Mouse (Mus musculus) heart, postnatal 4 days (tissue): ENCODE measurements at regions not wholly inside any gene's neighbourhood (a gene's known extent, or its start where the extent isn't known, plus 50 kb on each side); places are given as distances from the start of the nearest gene placed in this dataset.

Experiments
- DNase-seq: peaks from one replicate; pipeline ENCODE4 v3.0.0; 2021

DNA sequence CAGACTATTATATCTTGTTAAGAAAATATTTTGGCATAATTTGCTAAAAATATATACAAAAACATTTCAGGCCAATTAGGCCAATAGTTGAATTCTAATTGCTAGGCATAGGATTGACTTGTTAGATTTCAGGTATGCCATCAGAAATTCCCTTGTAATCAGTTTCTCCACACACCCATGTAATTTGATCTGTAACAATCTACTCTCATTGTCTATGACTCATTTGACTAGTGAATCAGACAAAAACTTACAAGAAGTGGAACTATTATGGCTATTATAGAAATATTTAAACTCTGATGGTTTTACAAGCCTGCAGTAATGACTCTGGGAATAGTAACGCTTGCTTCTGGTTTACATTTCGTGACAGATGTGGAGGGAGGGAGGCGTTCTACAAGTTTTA, 338.9 kb upstream of the Ptbp2 start:
- no peak for DNase-seq

DNA sequence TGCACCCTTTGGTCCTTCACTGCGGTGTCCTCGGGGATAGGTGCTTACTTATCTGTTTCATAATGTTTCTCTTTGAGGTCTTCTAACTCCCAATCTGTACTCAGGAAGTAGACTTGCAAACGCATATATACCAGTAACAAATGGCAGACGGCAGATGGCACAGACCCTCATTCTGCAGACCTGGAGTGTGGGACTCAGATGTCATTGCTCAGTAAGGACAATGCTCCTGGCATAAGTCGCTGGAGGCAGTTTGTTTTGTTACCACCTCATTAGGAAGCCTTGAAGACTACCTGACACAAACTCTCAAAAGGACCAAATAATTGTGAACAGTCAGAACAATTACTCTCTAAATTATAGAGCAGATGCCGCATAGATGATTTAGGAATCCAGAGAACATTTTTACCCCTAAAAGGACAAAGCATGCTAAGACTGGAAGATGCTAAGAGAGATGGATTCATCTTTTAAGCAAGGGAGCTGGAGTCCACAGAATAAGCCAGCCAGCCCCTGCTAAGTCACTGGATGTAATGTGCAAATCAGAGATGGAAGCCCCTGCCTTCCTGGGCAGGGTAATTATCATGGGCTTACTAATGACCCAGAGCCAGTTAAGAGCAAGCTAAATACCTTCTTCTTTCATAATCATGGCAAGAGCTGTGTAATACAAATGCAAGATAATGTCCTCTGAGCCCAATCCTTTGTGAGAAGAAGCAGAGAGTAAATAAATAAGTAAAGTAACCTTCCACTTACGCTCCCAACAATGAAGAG, 299.1 kb upstream of the Ptbp2 start:
- no peak for DNase-seq

DNA sequence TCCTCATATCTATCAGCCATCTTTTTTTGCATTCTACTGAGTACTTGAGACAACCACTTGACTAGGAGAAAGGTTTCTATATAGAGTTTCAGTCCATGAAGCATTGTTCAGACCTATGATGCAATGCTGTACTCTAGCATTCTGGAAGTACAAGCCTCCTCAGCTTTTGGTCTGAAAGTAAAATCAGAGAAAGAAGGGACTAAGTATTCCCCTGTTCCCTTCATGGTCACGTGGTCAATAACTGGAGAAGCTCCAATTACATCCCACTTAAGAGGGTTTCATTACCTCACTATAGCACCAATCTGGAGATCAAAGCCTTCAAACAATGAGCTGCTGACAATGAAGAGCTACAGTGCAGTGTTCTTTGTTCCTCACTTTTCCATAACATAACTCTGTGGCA, 289.3 kb upstream of the Ptbp2 start:
- DNase-seq: no peak

DNA sequence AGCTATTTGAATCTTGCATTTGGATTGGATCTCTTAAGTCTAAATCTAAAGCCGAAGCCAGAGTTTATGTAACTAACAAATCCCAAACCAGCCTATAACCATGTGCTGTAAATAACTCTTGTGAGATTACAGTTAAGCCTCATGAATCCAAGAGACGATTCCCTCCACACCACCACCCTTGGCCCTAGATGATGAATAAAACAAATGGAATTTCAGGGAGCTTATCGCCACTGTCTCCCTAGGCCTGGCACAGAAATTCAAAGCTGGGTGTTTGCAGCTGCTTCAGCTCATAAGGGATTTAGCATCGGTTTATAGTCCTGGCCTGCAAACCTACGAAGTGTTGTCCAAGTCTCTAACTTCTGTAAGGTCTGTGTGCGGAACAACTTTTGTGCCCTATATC, 281.4 kb upstream of the Ptbp2 start:
- DNase-seq: no peak

DNA sequence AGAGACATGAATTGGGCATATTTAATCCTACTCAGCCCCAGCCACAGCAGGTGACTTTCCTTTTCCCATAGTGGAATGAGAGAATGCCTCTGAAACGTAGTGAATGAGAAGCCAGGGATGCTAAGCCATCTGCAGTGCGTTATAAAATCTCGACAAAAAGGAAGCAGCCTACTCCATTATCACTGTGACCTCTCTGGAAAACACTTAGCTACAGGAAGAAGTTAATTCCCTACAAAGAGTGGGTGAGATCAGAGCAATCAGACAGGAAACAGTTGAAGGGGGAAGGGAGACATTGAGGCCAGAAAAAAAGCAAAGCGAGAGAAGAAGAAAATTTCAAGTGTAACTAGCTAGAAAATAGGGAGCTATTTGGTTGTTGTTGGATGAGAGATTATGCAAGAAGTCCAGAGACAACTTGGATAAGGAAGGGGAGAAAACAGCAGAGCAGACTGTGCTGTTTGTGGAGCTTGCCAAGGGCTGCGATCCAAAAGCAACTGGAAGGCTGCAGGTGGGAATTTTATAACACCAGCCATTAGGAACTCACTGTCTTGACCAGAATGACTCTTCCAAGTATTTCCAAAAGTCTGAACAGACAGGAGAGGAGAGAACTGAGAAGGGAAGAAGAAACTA, 280.7 kb upstream of the Ptbp2 start:
- DNase-seq: no peak

DNA sequence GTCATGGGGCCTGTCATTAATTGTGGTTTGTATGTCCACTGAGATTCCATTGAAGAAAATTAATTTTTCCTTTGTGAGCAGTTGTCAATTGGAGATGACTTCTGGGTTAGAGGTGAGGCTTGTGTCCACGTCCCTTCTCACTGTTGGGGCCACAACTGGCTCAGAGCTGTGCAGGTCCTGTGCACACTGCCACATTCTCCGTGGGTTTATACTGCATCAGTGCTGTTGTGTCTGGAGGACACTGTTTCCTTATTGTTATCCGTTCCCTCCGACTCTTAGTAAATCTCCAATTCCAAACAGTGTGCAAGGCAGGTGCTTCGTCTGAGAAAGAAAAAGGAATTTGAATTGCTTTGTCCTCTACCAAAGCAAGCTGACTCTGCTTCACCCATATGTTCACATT, 278.0 kb upstream of the Ptbp2 start:
- DNase-seq: no peak

DNA sequence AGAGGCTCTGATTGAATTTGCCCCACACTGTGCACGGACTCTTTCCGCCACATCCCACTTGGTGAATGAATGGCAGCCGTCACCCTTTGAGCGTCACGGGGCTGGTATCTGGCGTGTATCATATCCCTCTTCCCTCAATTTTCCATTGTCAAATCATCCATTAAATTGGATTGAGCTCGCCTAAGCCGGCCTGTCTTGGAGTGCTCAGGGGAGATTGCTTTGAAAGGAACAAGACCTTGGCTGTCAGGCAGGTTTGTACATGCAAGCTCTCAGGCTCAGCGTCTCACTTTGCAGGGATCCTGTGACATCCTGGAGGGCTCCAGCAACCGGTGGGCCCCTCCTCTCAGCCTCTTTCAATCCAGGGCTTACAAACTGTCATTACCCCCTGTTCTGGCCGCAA, 275.7 kb upstream of the Ptbp2 start:
- DNase-seq: no peak

DNA sequence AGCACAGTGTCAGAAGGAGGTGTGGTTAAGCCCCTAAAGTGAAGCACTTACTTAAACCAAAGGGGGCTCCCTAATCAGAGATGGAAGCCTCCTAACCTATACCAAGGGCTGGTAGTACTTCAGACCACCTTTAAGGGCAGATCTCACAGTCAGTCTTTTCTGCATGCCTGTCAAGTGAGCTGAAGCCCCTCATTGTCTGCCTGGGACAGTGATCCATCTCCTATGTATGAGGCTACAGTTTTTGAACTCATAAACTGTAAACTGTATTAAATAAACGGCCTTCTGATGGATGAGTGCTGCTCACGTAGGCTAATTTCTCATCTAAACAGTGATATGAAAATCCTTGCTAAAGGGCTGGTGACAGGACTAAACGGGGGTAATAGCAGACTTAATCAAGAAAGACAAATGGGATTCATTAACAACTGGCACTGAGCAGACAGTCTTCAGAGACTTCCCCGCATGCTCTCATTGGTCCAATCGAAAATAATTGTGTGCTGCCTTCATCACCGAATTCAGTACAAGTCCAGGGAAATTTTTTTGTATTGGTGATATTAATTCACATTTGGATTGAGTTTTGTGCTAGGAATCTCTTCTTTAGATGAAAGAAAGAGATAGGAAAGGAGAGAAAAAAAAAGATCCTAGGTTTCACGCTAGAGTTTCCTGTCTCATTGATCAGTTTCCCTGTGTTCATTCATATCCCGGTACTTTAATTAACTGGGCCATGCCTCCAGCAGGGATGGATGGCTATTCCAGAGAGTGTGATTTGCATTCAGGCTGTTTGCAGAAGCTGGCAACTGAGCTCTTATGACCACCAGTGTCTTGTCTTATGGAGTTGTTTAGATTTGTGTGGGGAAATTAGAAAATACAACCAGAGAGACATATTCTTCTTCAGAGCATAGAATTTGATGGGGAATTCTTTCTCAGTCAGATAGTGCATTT, 271.2 kb upstream of the Ptbp2 start:
- no peak for DNase-seq

DNA sequence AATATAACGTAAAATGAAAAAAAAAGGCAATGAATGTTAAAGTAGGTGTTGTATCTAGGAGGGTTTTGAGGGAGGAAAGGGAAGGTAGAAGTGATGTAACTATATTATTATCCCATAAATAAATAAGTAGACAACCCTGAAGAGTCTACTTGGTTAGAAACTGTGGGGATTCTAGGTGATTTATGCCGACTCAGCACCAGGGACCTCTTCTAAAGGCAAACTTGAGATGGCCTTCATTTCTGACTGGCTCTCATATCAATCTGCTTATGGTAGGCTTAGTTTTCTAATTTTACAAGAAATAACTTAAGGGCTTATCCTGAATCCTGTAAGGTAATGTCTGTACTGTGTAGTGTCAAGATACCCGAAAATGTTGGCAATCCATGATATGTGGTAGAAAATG, 263.0 kb upstream of the Ptbp2 start:
- no peak for DNase-seq

DNA sequence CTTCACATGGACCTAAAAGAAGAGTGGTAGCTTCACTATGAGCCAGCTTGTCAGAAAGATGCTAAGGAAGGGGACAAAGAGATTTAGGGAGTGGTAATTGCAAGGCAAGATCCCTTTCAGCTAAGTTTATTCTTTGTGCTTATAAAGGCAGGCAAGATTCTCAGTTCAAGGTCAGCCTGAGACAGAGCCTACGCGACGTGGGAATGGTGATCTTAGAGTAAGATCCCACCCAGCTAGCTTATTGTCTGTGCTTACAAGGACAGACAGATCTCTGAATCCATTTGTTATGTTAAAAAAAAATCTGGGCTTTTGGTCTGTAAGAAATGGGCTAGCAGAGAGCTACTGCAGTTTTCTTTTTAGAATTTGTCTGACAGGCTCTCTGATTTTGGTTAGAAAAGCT, 253.3 kb upstream of the Ptbp2 start:
- no peak for DNase-seq

DNA sequence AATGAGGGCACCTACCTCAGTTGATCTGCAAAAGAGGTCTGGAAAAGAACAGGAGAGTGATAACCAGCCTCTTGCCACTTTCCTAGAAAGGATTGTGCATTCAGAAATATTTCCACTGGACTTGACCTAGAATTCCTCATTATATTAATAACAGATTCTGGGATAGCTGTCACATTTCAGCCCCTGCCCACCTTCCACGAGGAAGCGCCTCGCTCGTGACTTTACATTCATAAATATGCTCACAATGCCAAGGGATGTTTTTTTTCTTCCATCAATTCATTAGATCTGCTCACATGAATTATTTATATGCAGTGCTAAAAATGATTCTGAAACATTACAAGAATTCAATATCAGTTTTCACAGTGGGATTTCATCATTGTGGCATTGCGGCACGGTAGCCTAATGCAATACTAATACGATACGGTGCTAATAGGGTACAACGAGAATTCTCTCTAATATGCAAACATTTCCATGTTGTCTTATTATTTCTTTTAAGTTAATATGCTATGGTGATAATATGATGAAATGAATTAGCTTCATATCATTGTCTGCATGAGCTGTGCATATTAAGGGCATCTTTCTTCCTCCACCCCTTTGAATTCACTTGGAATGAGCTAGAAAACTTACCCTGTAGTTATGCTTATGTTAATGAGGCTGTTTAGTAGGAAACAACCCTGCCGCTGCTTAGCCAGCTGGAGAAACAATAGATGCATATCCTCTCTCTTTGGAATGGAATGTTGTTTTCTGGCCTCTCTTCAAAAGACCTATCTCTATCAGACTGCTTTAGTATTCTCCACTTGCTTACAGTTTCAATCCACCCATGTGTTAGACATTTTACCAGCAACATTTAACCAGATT, 235.8 kb upstream of the Ptbp2 start:
- no peak for DNase-seq

DNA sequence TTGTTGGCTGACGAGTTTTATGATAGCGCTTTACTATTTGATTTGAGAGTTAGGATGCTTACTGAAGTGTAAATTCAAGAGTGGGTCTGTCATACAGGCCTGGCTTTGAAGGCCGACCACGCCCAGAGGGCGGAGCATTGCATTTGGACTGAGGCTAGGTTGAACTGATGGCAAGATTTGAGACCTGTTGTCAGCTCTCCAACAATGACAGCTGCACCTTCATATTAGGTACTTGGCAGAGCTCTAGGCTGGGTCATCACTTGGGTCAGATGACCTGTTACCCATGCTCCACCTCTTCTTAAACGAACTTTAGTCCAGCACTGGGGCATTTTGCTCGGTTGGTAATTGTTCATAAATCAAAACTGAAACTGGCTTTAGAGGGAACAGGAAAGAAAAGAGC, 231.1 kb upstream of the Ptbp2 start:
- no peak for DNase-seq

DNA sequence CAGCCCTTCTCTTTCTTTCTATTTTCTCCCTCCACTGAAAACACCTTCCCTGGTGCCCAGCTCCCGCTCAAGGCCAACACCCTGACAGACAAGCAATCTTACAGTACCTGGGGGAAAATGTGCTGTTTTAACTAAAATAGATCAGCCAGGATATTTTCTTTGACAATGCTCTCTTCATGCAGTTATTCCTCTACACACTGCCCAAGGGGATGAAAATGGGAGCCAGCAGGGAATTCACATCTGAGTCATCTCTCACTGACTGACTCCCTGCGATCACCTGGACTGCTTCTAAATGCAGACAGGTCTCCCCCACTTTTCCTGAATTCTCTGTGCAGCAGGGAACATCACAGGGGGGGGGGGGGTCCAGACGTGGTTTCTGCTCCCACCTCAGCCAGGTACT, 227.6 kb upstream of the Ptbp2 start:
- no peak for DNase-seq

DNA sequence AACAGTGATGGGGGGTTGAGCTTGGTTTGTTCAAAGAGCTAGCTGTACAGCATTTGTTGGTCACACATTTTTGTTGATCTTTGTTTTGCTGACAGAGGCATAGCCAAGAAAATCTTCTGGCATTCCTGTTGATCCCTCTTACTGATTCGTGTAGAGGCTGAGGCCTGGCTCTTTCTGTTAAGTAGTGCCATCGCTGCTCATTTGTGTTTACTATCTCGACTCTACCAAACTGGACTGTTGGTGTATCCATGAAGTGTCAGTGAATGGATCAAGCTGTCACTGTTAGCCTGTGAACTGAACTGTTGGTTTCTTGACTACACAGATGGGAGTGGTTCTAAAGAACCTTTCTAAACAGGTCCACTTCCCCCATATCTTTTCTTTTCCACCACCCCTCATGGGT, 223.8 kb upstream of the Ptbp2 start:
- no peak for DNase-seq

DNA sequence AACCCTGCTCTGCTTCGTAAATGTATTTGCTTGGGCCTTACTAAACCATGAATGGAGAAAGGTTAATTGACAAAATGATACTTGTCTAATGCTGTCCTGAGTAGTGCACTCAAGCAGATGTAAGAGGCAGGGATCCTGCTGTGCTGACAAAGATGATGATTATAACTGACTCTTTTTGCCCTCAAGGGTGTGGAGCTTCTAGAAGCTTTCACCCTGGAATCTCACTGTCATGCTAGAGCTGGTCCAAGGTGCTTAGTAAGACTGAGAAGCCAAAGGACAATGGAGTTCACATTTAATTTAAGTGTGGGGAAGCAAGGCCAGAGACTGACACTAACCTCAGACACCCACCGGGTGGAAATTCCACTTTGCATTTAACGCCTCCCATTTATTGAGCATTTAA, 220.3 kb upstream of the Ptbp2 start:
- no peak for DNase-seq

DNA sequence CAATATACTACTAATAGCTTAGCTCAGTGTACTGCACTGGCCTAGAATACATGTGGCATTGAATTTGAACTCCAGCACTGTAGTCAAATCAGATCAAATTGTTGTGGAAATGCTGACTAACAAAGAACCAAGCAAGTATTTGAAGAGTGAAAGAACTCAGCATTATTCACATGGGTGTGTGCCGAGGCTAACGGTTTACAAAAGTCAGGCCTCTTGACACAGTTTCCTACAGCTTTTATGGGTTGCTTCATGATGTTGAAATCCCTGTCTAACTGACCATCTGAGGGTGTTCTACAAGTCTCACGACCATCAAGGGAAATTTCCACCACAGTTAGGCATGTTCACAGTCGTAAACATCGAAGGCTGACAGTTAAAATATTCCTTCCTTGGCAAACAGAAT, 216.0 kb upstream of the Ptbp2 start:
- DNase-seq: no peak

DNA sequence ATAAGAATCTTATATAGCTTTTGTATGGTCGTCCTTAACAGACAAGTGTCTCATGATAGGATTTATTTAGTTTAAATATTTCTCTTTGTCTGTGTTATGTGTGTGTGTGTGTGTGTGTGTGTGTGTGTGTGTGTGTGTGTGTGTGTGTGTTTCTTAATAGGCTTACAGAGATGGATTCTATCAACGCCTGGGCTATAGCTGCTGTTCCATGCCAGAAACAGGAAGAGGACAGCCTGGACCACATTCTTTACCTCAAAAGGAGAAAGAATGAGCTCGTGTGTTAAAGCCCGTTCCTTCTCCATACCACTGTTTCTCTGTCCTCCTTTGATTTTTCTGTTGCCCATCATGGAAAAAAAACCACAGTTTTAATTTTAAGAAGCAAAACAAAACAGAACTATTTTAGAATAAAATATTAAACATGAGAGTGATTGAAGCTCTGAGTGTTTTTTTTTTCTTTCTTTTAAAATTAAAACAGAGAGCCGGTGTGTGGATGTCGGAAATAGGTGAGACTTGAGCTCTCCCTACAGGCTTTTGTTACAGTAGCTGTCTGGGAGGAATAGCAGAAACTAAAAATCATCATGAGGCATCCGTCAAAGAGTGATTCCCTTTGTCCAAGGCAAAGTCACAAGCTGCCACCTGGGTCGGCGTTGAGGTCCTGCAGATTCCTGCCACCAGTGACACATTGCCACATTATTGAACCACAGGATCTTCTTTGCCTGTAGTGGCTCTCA, 212.2 kb upstream of the Ptbp2 start:
- no peak for DNase-seq

DNA sequence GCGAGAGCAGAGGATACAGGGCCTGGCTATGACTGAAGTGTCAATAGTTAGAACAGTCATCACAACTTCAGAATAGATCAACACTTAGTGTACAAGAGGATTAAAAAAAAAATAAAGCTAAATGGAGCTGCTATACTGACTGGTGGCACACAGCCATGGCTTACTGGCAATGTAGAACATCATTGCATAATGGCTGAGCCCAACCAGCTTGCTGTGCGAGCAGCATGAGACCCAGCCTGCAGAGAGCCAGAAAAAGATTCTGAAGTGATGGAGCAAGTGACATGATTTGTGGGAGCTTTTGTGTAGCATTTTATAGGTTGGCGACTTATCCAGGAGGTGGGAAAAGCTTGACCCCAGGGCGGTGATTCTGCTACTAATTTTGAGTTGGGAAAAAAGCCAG, 211.5 kb upstream of the Ptbp2 start:
- DNase-seq: peak; percentile 57

DNA sequence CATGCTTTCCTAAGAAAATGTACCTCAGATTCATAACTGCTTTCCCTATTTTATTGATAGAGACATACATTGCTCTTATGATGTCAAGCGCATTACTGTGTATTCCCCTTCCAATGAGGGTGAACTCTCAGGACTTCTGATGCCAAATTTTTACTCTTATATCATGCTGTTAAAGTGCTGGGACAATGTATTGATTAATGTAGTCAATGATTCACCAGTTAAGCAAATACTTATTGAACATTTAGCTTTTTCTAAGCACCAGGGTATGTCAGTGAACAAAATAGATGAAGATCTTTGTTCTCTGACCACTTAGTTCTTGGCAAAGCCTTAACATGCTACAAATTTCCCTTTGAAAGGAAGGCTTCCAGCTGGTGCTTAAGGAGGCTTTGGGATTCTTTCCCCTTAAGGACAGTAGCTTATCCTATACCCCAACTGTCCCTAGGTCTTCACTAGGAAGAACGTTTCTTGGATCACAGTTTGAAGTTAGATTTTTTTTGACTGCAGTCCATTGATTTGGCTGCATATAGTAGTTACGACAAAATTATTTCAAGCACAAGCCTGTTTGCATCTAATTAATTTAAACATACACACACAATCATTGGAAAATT, 203.1 kb upstream of the Ptbp2 start:
- no peak for DNase-seq

DNA sequence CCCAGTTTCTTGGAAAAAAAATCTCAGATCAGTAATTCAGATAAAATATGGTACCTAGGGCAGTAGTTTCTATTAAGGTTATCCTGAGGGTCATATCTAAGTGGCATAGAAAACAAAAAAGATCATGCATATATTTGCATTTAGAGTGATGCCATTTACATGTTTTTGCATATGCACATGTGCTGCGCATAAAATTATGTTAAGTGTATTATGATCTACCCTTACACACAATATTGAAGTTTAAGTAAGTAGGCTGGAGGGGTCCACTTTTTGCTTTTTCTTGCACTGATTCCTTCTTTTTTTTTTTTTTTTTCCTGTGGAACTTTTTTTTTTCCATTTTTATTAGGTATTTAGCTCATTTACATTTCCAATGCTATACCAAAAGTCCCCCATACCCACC, 193.1 kb upstream of the Ptbp2 start:
- DNase-seq: no peak

DNA sequence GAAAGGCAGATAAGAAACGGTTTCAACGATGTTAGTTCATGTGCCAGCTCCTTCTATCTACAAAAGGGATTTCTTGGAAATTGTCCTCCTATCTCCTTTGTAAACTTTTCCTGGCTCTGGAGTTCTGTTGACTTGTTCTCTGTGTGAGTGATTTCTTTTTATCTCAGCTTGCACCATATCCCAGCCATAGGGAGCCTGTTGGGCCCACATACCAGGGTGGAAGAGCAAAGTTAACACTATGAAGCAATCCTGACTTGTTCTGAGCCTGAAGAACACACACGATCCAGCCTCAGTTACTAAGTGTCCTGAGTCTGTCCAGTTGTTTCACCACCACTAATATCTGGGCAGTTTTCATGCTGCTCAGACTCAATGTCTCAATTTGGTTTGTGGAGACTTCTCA, 192.1 kb upstream of the Ptbp2 start:
- DNase-seq: no peak
